Mouse (Mus musculus) MN1 (cell line): ENCODE measurements around the gene Ints11.

Source experiments
- DNase-seq: peaks from one replicate; pipeline ENCODE4 v3.0.0-alpha.2; 2016; ENCODE audit warnings: low spot score

Gene Ints11

GRCm38 (mm10) chr4:155848434-155849095 lies 20.8 kb upstream of the Ints11 start:
- no peak for DNase-seq

GRCm38 (mm10) chr4:155849391-155849790 lies 20.0 kb upstream of the Ints11 start:
- no peak for DNase-seq

- no peak for DNase-seq
Observed at GRCm38 (mm10) chr4:155849792-155850451, 19.4 kb upstream of the Ints11 start.

DNA sequence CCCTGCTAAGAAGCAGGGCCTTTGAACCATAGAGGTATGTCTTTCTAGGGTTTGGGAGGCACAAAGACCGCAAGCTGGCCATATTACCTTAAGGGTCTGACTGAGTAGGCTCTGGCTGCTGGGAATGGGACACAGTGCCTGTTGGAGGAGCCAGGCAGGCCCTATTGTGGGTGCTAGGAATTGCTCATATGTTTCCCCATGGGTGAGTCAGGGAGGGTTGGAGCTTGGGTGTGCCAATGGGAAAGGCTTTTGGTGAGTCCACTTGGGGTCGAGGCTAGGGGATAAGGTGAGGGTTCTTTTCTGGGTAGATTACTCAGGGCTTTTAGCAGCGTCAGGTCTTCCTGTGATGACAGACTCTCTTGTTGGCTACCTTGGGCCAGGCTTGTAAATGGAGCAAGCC lies 18.0 kb upstream of the Ints11 start:
- DNase-seq, result no peak

DNA sequence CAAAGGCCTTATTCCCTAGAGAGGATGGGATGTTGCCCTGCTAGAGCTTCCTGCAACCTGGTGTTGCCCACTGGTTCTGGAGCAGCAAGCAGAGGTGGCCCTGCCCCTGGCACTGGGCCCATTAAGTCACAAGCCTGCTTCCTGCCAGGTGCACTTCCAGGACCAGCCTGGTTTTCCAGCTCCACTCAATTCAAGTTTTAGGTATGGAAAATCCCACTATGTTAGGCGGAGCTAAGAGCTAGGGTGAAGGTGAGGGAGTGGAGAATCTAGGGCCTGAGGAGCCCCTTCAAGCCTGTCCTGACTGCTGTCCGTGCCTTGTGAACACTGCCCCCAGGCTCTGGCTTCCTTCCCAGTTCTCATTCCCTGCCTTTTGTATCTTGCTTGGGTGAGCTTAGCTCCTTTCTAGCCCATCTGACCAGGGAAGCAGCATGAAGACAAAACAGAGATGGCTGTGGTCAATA lies 17.4 kb upstream of the Ints11 start:
- DNase-seq, result peak; percentile 80

- DNase-seq, result no peak
Observed at GRCm38 (mm10) chr4:155853421-155853820, 15.9 kb upstream of the Ints11 start.

DNA sequence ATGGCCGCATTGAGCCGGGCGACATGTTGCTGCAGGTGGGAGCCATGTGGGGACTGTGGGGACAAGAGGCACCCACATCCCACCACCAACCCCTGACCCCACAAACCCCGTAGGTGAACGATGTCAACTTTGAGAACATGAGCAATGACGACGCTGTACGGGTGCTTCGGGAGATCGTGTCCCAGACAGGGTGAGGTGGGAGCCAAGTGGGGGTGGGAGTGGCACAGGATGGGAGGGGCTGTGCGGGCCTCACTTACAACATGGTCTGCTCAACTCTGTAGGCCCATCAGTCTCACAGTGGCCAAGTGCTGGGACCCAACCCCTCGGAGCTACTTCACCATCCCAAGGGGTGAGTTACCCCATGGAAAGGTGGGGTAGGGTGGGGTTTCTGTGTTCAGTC lies 14.4 kb upstream of the Ints11 start:
- no peak for DNase-seq

- no peak for DNase-seq
Observed at GRCm38 (mm10) chr4:155856071-155856470, 13.3 kb upstream of the Ints11 start.

DNA sequence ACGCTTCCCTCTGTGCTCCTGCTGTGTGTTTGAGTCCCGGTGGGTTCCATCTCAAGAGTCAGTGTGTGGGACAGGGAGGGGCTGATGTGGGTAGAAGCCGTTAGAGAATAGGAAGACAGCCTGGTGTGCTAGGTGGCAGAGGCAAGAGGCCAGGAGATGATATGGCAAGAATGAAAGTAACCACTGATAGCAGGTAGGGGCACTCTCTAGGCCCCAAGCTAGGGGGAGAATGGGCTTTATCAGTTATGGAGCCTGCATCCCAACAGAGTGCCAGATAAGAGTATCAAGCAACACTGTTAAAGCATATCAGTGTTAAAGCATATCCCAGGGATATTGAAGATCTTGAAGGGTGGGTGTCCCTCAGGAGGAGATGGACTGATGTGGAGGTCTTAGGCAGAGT lies 12.5 kb upstream of the Ints11 start:
- DNase-seq, result no peak

GRCm38 (mm10) chr4:155859318-155859717 lies 10.0 kb upstream of the Ints11 start:
- DNase-seq, result no peak

GRCm38 (mm10) chr4:155861787-155862186 lies 7.6 kb upstream of the Ints11 start:
- DNase-seq, result no peak

DNA sequence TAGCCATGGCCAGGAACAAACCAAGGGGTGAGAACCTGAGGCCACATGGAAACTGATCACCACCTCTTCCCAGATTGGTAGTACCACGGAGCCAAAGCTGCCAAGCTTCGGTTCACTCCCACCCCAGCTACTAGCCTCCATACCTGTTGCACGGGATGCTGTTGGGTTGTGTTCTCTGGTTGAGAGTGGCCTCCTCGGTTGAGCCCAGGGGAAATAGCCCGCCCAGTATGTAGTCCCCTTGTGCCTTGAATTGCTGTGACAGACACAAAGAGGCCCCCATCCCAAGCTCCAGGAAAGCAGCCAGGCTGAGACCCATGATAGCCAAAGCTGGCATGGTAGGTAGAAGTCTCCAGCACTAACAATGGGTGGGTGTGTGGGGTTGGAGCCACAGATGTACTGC lies 6.3 kb upstream of the Ints11 start, which contains the start of gene Tas1r3:
Gene Tas1r3 (minus strand): TSS at position 362 of the 400 bp plus-strand sequence.
- DNase-seq, result no peak

DNA sequence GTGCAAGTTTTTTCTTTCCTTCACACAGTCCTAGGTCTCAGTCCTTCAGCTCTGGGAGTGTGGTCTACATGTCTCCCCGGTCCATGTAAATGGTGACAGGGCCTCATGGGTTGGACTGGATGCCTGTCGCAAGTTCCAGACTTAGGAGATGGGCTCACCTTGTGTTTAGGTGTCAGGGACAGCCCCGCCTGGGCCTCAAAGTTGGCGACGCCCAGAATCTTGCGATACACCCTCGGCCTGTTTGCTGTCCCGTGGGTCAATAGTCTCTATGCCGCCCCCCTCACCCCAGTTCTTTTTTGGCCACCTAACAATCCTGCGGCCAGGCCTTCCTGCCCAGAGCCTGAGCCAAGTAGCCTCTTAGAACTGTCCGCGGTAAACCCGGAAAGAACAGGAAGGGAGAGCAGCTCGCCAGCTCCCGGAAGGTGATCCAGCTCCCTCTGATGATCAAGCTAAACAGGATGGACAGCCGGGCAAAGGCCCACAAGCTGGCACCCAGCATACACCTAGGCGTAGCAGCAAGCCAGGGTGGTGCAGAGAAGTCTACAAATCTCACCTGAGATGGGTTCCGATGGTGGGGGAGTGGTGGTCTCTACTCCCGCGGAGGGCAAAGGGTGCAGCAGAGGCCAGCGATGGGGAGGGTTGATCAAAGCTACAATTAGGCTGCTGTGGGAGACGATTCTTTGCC lies 590 bp upstream of the Ints11 start:
- peak; percentile 46 for DNase-seq

GRCm38 (mm10) chr4:155871404-155871803 lies 2.1 kb downstream of the Ints11 start:
- DNase-seq, result no peak

DNA sequence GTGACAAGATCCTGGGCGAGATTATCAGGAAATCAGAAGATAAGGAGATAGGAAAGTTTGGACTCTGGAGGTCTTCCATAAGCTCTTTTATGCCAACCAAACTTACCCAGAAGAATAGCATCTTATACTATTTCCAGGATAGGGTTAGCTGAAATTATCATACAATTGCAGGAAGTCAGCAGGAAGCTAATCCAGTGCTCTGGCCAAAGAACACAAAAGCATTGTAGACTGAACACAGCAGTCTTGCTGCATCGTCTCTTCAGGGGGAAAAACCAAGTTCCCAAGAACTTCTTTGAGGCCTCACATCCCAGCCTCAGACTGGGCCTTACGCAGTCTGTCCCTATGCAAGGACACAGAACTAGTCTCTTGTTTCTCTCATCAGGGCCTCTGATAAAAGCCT lies 14.2 kb downstream of the Ints11 start:
- DNase-seq, result no peak

DNA sequence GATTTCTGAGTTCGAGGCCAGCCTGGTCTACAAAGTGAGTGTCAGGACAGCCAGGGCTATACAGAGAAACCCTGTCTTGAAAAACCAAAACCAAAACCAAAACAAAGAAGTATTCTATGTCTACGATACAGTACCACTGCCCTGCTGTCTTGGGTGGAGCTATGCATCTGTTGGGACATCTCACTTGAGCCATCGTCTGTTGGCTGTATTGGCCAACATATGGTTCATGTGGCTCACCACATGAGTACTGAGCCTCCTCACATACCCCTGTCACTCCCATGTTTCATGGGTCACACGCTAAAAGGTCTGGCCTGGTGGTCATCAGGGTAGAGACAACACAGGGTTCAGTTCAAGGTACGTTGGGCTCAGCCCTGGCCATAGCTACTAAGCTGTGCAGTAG lies 17.0 kb downstream of the Ints11 start:
- no peak for DNase-seq

DNA sequence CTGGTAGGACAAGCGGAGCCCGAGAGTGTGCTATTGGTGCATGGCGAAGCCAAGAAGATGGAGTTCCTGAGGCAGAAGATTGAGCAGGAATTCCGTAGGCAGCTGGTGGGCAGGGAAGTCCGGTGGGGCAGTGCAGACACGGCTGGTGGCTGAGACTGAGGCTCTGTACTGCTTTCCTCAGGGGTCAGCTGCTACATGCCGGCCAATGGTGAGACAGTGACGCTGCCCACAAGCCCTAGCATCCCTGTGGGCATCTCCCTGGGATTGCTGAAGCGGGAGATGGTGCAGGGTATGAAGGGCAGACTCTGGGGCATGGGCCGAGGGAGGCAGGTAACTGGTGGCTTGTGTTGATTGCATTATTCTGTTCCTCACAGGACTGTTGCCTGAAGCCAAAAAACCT lies 18.3 kb downstream of the Ints11 start:
- DNase-seq, result no peak

DNA sequence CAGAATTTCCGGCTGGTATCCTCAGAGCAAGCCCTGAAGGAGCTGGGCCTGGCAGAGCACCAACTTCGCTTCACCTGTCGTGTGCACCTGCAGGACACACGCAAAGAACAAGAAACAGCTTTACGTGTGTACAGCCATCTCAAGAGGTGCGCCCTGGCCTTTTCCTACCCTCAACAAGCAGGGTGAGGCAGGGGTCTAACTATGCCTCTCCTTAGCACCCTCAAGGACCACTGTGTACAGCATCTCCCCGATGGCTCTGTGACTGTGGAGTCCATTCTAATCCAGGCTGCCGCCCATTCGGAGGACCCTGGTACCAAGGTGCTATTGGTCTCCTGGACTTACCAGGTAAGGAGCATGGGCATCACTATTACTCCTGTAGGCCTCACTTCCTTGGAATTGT lies 18.8 kb downstream of the Ints11 start:
- no peak for DNase-seq

DNA sequence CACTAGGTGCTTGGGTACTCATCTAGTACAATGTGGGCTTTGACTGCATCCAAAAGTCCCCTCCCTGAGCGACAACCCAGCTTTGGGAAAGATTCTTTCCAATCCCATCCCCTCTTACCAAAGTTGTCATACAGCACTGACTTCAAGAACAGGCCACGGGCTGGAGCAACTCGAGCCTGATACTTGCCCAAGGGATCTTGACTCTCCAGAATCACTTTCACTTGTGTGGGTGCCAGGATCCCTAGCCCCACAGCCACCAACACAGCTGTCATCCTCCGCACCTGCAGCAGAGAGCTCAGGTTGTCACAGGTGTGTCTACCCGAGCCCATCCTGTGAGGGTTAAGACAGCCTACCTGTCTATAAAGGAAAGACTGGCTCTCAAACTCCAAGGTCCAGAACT lies 20.0 kb downstream of the Ints11 start:
- no peak for DNase-seq

- no peak for DNase-seq
Observed at GRCm38 (mm10) chr4:155891011-155891471, 21.7 kb downstream of the Ints11 start.

GRCm38 (mm10) chr4:155891551-155892001 lies 22.2 kb downstream of the Ints11 start, which contains the start of the genes Pusl1 and Acap3:
Gene Pusl1 (minus strand): TSS chr4:155891781.
Gene Acap3 (plus strand): TSS chr4:155891822.
- DNase-seq, result peak; percentile 97

DNA sequence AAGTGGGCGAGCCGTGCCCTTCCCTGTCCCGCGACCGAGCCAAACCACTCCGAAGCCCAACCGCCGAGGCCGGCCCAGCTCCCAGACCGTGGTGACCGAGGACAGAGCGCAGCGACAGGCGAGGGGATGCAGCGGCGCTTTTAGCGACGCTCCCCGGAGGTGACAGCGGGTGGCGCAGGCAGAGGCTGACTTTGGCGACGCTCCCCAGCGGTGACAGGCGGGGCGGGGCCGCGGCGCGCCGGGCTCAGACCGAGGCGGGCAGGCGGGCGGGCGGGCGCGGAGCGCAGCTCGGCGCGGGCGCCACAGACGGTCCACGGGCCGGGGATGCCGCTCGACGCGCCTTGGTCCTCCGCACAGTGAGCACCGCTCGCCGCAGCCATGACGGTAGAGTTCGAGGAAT lies 22.7 kb downstream of the Ints11 start:
- DNase-seq, result peak; percentile 88
